Mouse (Mus musculus): ENCODE results near the gene Wipi2.

DNA sequence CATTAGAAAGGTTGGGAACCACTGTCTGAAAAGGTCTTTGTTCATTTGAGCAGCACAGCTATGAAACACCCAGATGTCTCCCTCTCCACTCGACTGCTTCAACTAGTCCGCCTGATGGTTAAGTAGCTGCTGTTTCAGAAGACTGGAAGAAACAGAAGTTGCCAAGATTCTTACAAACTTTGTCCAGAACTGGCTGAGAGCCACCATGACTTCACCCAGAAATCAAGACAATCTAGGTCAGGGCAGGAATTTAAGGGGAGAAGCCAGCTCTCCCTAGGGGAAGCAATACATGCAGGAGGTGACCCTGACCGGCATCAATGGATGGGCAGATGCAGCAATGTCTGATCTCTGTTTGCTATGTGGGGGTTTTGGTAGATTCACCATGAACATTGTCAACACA lies 54.4 kb downstream of the Wipi2 start:
- TF ChIP-seq CTCF (IDR thresholded peaks at IDR 0.05; ENCODE audit: extremely low read depth, insufficient read length, insufficient replicate concordance, low read depth, low read length) (no peak), POLR2A (IDR thresholded peaks at IDR 0.05; ENCODE audit: low read depth, low read length) (no peak)

Data from small intestine, adult 2 months (tissue).